Mouse (Mus musculus): ENCODE results near the gene Ush2a. TPM values are rescaled to one million over a fixed set of nuclear protein-coding genes. Genes with fewer than 3 reads are reported as not detected.

Gene Ush2a
- not detected for total RNA-seq (2023)

GRCm38 (mm10) chr1:188261903-188262682 lies at the start of gene Ush2a:
TSS of gene Ush2a (plus strand) at chr1:188262023.

GRCm38 (mm10) chr1:189007239-189007979 lies 745.6 kb downstream of the Ush2a start, which contains the start of gene Kctd3:
TSS of gene Kctd3 (minus strand) at chr1:189007841.

